Mouse (Mus musculus): ENCODE results near the gene Dnajb1.

- TF ChIP-seq CTCF (IDR thresholded peaks at IDR 0.05; ENCODE audit: control insufficient read depth, insufficient read depth, low read length) (no peak), POLR2A (IDR thresholded peaks at IDR 0.05; ENCODE audit: borderline replicate concordance, control insufficient read depth, low read depth, low read length) (no peak)
Observed at GRCm38 (mm10) chr8:83582226-83582625, 25.8 kb upstream of the Dnajb1 start.

All from bone marrow, adult 2 months (tissue).